Mouse (Mus musculus) lung, adult 2 months (tissue): ENCODE results near the gene Nav1. TPM values are rescaled to one million over a fixed set of nuclear protein-coding genes. Genes with fewer than 3 reads are reported as not detected.

Experiments used
- DNase-seq: peaks from one replicate; pipeline ENCODE4 v3.0.0; 2022
- H3K4me1 ChIP-seq: fragments of 200-500 bp; 2 replicates; pipeline ENCODE4 v1.6.1; 2011; ENCODE audit warnings: low read length; ENCODE audit not compliant: control insufficient read depth, insufficient read depth
- H3K4me3 ChIP-seq: fragments of 200-500 bp; replicated peaks from 2 replicates; pipeline ENCODE3; 2011; ENCODE audit warnings: low read depth, mild to moderate bottlenecking, control low read depth, low read length; ENCODE audit errors: extremely low read depth
- CTCF ChIP-seq: fragments of 200-500 bp; IDR thresholded peaks from 2 replicates; pipeline ENCODE4 v1.5.1; 2011; ENCODE audit warnings: mild to moderate bottlenecking, low read length, control low read depth; ENCODE audit not compliant: insufficient read depth
- POLR2A ChIP-seq: fragments of 200-500 bp; IDR thresholded peaks from 2 replicates; pipeline ENCODE4 v1.6.1; 2011; ENCODE audit warnings: low read depth, mild to moderate bottlenecking, control low read depth, low read length, borderline replicate concordance; ENCODE audit errors: extremely low read depth
- WGBS: fragments of 180-500 bp; shearing (Covaris S2); methylation state at CpG from one replicate; pipeline ENCODE4 v1.1.7; 2018; 5-methylcytosine and 5-hydroxymethylcytosine counted together
- polyA plus RNA-seq: library from polyadenylated mRNA; depleted of rRNA; stranded (reverse); fragments of >200 nt; gene quantifications from 2 replicates; pipeline ENCODE4 v1.2.3, GENCODE M21; 2012; rRNA removed

Gene Nav1
- polyA plus RNA-seq, result 19.8 and 21.2 TPM in 2 replicates

- no peaks in the 10 kb centered on the region for H3K4me1 ChIP-seq
- 58% methylated on average over 7 of the region's 7 CpGs for WGBS
- no peak within 1 kb of the TSS for H3K4me3 ChIP-seq
- TF ChIP-seq CTCF (no peak), POLR2A (no peak)
- no peak for DNase-seq
These were observed at the start of gene Nav1 for GRCm38 (mm10) chr1:135607019-135607418. TSS of gene Nav1 (minus strand) at chr1:135607295.

DNA sequence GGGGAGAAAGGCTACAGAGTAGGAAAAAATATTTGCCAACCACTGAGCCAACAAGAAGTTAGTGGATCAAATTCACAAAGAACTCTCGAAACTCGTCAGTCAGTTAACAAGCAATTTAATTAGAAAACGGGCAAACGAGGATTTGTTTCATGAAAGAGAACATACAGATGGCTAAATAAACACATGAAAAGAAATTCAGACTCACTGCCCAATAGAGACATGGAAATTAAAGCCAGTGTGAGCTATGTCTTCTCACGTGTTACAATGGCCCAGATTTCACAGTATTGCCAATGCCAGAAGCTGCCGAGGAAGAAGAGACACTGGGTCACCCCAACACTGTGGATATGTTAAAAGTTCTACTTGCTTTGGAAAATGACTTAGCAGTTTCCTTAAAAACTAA lies 46.8 kb upstream of the Nav1 start:
- H3K4me3 ChIP-seq, result no peak overlapping the region
- WGBS, result 91% methylated on average over 6 of the region's 6 CpGs
- H3K4me1 ChIP-seq, result peaks cover 4% of the 10 kb centered on the region
- DNase-seq, result no peak
- TF ChIP-seq CTCF (no peak), POLR2A (no peak)

DNA sequence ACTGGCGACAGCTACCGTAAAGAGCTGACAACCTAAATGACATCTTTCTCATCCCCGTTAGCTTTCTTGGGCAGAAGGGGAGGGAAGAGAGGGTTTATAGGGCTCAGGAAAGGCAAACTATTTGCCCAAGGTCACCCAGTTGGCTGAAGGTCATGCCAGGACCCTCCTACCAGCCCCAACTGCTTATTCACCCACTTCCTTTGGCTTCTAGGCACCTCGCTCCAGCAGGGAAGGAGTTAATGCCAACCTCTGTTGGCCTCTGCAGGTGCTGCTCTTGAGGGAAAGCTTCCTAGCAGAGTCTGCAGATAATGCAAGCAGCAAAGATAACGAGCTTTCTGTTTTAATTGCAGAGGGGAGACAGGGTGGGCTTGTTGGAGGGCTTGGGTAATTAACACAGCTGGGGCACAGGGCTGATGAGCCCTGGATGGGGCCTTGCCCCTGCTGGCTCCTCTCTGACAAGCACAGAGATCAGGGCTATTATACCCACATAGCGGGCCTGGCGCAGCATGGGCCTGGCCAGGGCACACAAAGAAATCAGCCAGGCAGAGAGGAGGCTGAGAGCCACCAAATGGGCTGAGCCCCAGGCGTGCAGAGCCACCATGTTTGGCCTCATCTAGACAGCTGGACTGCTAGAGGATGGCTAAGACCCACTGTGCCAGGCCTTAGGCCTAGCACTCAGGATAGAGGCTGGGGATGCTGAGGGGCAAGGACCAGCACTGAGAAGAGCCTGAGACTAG lies 38.5 kb upstream of the Nav1 start:
- peaks cover 5% of the 10 kb centered on the region; the same call in 1 of the 2 replicates for H3K4me1 ChIP-seq
- DNase-seq, result no peak
- TF ChIP-seq POLR2A, result no peak
- no peak for TF ChIP-seq CTCF
- no peak overlapping the region for H3K4me3 ChIP-seq
- WGBS, result 83% methylated on average over 8 of the region's 8 CpGs

DNA sequence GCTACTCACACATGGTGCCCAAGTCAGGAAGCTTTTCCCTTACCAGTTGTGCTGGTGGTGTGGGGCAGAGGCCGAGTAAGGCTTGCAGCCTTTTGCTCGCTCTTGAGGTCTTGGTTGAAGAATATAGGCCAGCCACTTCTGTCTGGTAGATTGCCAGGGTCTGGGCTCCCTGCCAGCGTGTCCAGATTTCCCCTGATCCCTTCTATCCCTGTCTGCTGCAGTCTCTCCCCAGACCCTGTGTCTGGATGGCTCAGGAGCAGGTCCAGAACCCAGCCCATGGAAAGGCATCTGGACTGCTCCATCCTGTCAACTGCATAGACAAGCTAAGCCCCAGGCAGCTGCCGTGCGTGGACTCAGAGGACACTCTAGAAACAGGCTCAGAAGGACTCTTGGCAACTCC lies 37.0 kb upstream of the Nav1 start:
- DNase-seq, result no peak
- 26% methylated on average over 5 of the region's 5 CpGs for WGBS
- Histone ChIP-seq H3K4me1 (peaks cover 5% of the 10 kb centered on the region; the same call in 1 of the 2 replicates), H3K4me3 (no peak overlapping the region)
- TF ChIP-seq POLR2A (no peak), CTCF (no peak)

DNA sequence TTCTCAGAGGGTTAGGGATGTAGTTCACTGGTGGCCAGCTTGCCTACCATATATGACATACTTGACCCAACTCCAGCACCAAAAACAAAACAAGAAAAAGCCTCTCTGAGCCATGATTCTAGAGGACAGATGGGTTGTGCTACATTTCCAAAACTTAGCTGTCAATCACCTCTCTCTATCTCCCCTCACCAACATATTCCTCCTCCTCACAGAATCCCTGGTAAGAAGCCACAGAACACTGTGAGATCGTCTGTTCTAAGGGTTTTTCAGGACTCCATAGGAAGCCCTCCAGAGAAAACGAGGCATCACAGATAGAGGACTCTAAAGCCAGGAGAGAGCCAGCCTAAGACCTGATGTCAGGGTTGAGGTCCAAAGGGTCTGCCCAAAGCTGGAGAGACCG lies 36.6 kb upstream of the Nav1 start:
- WGBS, result 65% methylated on average over 3 of the region's 3 CpGs
- no peak overlapping the region for H3K4me3 ChIP-seq

DNA sequence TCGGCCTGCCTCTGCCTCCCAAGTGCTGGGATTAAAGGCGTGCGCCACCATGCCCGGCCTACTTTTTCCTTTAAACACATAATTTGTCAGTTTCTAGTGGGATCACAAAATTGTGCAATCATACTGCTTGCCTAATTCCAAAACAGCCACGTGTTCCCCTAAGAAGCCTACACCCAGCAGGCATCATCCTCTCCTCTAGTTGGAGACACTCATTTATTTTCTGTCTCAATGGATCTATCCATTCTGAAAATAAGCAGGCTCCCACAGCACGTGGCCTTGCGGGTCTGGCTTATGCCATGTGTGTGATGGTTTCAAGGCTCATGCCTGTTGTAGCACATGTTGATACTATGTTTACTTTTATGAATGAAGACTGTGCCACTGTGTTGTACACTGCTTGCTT lies 32.8 kb upstream of the Nav1 start:
- Histone ChIP-seq H3K4me1 (peaks cover 8% of the 10 kb centered on the region; the same call in 1 of the 2 replicates), H3K4me3 (no peak overlapping the region)
- no peak for DNase-seq
- TF ChIP-seq POLR2A (no peak), CTCF (no peak)
- 88% methylated on average over 7 of the region's 7 CpGs for WGBS

More for the DNA sequence above, 36.6 kb upstream of the Nav1 start:
- peaks cover 5% of the 10 kb centered on the region; the same call in 1 of the 2 replicates for H3K4me1 ChIP-seq
- DNase-seq, result no peak
- TF ChIP-seq CTCF, result no peak
- no peak for TF ChIP-seq POLR2A

GRCm38 (mm10) chr1:135639093-135639492 lies 32.0 kb upstream of the Nav1 start:
- WGBS, result 69% methylated on average over 1 of the region's 1 CpGs
- Histone ChIP-seq H3K4me3 (no peak overlapping the region), H3K4me1 (peaks cover 5% of the 10 kb centered on the region; the same call in 1 of the 2 replicates)
- no peak for DNase-seq
- no peak for TF ChIP-seq CTCF
- no peak for TF ChIP-seq POLR2A

DNA sequence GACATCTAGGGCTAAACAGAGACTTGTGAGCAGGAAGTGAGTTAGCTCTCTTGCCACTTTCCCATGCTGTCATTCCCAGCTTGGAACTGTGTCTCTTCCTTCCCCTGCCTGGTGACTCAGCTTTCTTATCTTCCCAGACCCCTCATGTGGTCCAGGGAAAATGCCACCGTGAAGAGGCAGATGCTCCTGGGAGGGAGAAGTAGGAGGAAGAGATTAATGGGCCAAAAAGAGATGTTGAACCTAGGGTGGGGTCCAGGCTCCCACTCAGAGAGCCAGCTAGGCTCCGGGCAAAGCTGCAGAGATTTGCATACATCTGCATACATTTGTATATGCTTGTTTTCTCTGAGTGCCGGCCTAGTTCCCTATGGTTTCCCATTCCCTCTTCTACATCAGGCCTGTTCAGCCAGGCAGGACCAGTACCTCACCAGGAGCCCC lies 30.5 kb upstream of the Nav1 start:
- Histone ChIP-seq H3K4me3 (no peak overlapping the region), H3K4me1 (peaks cover 3% of the 10 kb centered on the region; the same call in 1 of the 2 replicates)
- TF ChIP-seq POLR2A (no peak), CTCF (no peak)
- no peak for DNase-seq
- WGBS, result 30% methylated on average over 3 of the region's 3 CpGs

GRCm38 (mm10) chr1:135636111-135636511 lies 29.0 kb upstream of the Nav1 start:
- peaks cover 3% of the 10 kb centered on the region; the same call in 1 of the 2 replicates for H3K4me1 ChIP-seq
- TF ChIP-seq POLR2A (no peak), CTCF (no peak)
- no peak overlapping the region for H3K4me3 ChIP-seq
- 66% methylated on average over 6 of the region's 6 CpGs for WGBS
- no peak for DNase-seq

DNA sequence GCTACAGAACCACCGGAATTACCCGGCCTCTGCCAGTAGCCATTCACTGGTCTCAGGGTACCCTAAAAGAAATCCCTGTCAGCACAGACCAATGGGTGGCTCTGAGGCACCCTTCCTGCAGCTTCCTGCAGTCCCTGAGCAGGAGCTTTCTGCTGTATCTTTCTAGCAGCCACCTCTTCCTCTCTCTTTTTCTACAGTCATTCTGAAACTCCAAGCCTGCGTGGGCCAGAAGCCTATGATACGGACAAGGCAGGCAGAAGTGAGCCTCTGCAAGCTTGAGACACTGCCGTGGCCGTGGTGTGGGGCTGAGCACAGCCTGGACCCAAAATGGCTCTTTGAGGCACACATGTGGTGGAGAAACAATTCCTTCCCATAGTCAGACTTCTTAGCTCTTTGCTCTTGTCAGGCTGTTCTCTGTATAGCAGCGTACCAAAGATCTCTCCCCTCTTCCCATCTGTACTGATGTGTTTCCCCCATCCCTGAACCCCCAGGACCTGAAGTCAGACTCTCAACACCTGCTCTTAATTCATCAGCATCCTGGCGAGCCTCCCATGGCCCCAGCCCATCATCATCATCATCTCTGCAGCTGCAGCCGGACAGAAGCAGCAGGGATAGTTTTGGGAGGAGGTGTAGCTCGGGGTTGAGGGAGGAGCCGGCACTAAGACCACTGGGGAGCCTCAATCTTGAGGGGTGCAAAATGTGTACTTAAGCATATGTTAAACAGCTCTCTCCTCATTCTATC lies 28.4 kb upstream of the Nav1 start:
- DNase-seq, result no peak
- H3K4me1 ChIP-seq, result peaks cover 3% of the 10 kb centered on the region; the same call in 1 of the 2 replicates
- WGBS, result 79% methylated on average over 11 of the region's 11 CpGs
- TF ChIP-seq POLR2A (no peak), CTCF (no peak)
- no peak overlapping the region for H3K4me3 ChIP-seq

DNA sequence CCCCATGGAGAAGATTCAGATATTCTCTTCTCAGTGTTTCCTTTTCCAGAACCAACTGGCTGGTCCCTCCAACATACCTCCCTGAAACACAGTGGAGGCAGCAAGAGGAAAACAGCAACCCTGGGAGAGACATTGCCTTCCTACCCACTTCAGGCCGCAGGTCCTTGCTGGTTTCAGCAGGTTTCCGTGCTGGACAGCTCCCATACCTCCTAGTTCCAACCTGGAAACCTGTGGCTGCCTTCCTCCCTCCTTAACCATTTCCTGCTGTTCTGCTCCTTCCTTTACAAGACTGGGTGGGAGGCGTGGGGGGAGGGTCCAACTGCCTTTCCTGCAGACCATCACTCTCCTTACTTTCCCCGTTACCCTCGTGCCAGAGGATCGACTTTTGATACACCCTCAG lies 27.7 kb upstream of the Nav1 start:
- Histone ChIP-seq H3K4me3 (no peak overlapping the region), H3K4me1 (peaks cover 6% of the 10 kb centered on the region; the same call in 1 of the 2 replicates)
- no peak for DNase-seq
- TF ChIP-seq CTCF (no peak), POLR2A (no peak)
- WGBS, result 34% methylated on average over 6 of the region's 6 CpGs
